Mouse (Mus musculus) spleen, adult 2 months (tissue): ENCODE measurements at regions not wholly inside any gene's neighbourhood (a gene's known extent, or its start where the extent isn't known, plus 50 kb on each side); places are given as distances from the start of the nearest gene placed in this dataset.
A peak's percentile ranks its signal among the peaks of the same experiment; 100 is the strongest.

Source experiments
- DNase-seq, 2 experiments: peaks; one replicate each; pipeline versions ENCODE4 v3.0.0 to v3.0.0-alpha.2; 2012 to 2021; ENCODE audit warnings: low spot score in 2 of 2, low read depth in 1 of 2
- H3K27ac ChIP-seq: fragments of 200-500 bp; 2 replicates; pipeline ENCODE4 v1.5.1; 2012; ENCODE audit warnings: low read length, inconsistent platforms; ENCODE audit not compliant: insufficient read depth
- H3K27me3 ChIP-seq: fragments of 200-500 bp; 2 replicates; pipeline ENCODE4 v1.6.1; 2012; ENCODE audit warnings: mild to moderate bottlenecking, moderate library complexity, low read length, inconsistent platforms; ENCODE audit not compliant: control insufficient read depth, insufficient read depth
- H3K36me3 ChIP-seq: fragments of 200-500 bp; 2 replicates; pipeline ENCODE4 v1.6.1; 2012; ENCODE audit warnings: mild to moderate bottlenecking, low read length, inconsistent platforms; ENCODE audit not compliant: control insufficient read depth, insufficient read depth
- H3K4me1 ChIP-seq: fragments of 200-500 bp; 2 replicates; pipeline ENCODE4 v1.6.1; 2011; ENCODE audit warnings: inconsistent platforms; ENCODE audit not compliant: control insufficient read depth, insufficient read depth, insufficient read length
- H3K4me3 ChIP-seq: fragments of 200-500 bp; 2 replicates; pipeline ENCODE4 v1.5.1; 2011; ENCODE audit warnings: mild to moderate bottlenecking, inconsistent platforms; ENCODE audit not compliant: insufficient read depth, insufficient read length; ENCODE audit errors: extremely low read depth
- CTCF ChIP-seq: fragments of 200-500 bp; IDR thresholded peaks from 2 replicates; pipeline ENCODE4 v1.5.1; 2011; ENCODE audit warnings: mild to moderate bottlenecking, inconsistent platforms; ENCODE audit not compliant: insufficient read depth, insufficient read length, insufficient replicate concordance; ENCODE audit errors: extremely low read depth
- POLR2A ChIP-seq: fragments of 200-500 bp; IDR thresholded peaks from 2 replicates; pipeline ENCODE4 v1.6.1; 2011; ENCODE audit warnings: low read depth, low read length, inconsistent platforms
- WGBS: fragments of 180-500 bp; shearing (Covaris S2); methylation state at CpG from one replicate; pipeline ENCODE4 v1.1.7; 2018; 5-methylcytosine and 5-hydroxymethylcytosine counted together

GRCm38 (mm10) chr13:44132510-44132909, 347.9 kb downstream of the Cd83 start:
- H3K27ac ChIP-seq, result no peak overlapping the region
- TF ChIP-seq CTCF, result no peak
- TF ChIP-seq POLR2A, result no peak
- H3K4me1 ChIP-seq, result no peaks in the 10 kb centered on the region; the same call in 1 of the 2 replicates
- H3K4me3 ChIP-seq, result no peak overlapping the region
- H3K36me3 ChIP-seq, result no peaks in the 10 kb centered on the region
- 77% methylated on average over 4 of the region's 4 CpGs for WGBS
- DNase-seq, result no peak
- no peaks in the 10 kb centered on the region for H3K27me3 ChIP-seq

- H3K4me1 ChIP-seq, result no peaks in the 10 kb centered on the region; the same call in 1 of the 2 replicates
- no peak for TF ChIP-seq POLR2A
- TF ChIP-seq CTCF, result no peak
- no peak overlapping the region for H3K4me3 ChIP-seq
- H3K27me3 ChIP-seq, result no peaks in the 10 kb centered on the region
- H3K27ac ChIP-seq, result no peak overlapping the region
- WGBS, result 74% methylated on average over 9 of the region's 9 CpGs
- DNase-seq, result peak in 1 of 2 experiments; percentile 12
- H3K36me3 ChIP-seq, result no peaks in the 10 kb centered on the region
Measured at GRCm38 (mm10) chr13:44133436-44133835, 348.9 kb downstream of the Cd83 start.

GRCm38 (mm10) chr13:44141181-44141580, 356.6 kb downstream of the Cd83 start:
- Histone ChIP-seq H3K4me3 (no peak overlapping the region), H3K27me3 (no peaks in the 10 kb centered on the region), H3K27ac (no peak overlapping the region), H3K36me3 (no peaks in the 10 kb centered on the region), H3K4me1 (no peaks in the 10 kb centered on the region)
- no peak for TF ChIP-seq CTCF
- TF ChIP-seq POLR2A, result no peak
- WGBS, result 93% methylated on average over 5 of the region's 5 CpGs
- DNase-seq, result no peak

- 89% methylated on average over 4 of the region's 4 CpGs for WGBS
Measured at GRCm38 (mm10) chr13:44145441-44145840, 360.9 kb downstream of the Cd83 start.

GRCm38 (mm10) chr13:44147841-44148240, 363.3 kb downstream of the Cd83 start:
- H3K36me3 ChIP-seq, result no peaks in the 10 kb centered on the region
- WGBS, result 87% methylated on average over 5 of the region's 5 CpGs
- TF ChIP-seq POLR2A, result no peak
- no peak for TF ChIP-seq CTCF
- no peak for DNase-seq
- H3K27me3 ChIP-seq, result no peaks in the 10 kb centered on the region
- peaks cover 5% of the 10 kb centered on the region; the same call in 1 of the 2 replicates for H3K4me1 ChIP-seq
- H3K27ac ChIP-seq, result no peak overlapping the region
- H3K4me3 ChIP-seq, result no peak overlapping the region

More at GRCm38 (mm10) chr13:44145441-44145840, 360.9 kb downstream of the Cd83 start:
- no peak for TF ChIP-seq POLR2A
- TF ChIP-seq CTCF, result no peak
- Histone ChIP-seq H3K4me3 (no peak overlapping the region), H3K27ac (no peak overlapping the region), H3K36me3 (no peaks in the 10 kb centered on the region), H3K4me1 (no peaks in the 10 kb centered on the region), H3K27me3 (no peaks in the 10 kb centered on the region)
- DNase-seq, result no peak

GRCm38 (mm10) chr13:44149499-44149898, 364.9 kb downstream of the Cd83 start:
- no peak for DNase-seq
- 51% methylated on average over 3 of the region's 3 CpGs for WGBS
- Histone ChIP-seq H3K36me3 (no peaks in the 10 kb centered on the region), H3K4me1 (peaks cover 7% of the 10 kb centered on the region; the same call in 1 of the 2 replicates), H3K27me3 (no peaks in the 10 kb centered on the region), H3K27ac (no peak overlapping the region), H3K4me3 (no peak overlapping the region)
- TF ChIP-seq CTCF (no peak), POLR2A (no peak)

GRCm38 (mm10) chr13:44151526-44151925, 367.0 kb downstream of the Cd83 start:
- 70% methylated on average over 6 of the region's 6 CpGs for WGBS
- H3K27me3 ChIP-seq, result no peaks in the 10 kb centered on the region
- no peak for DNase-seq
- H3K27ac ChIP-seq, result no peak overlapping the region
- peaks cover 7% of the 10 kb centered on the region; the same call in 1 of the 2 replicates for H3K4me1 ChIP-seq
- no peak overlapping the region for H3K4me3 ChIP-seq
- TF ChIP-seq CTCF, result no peak
- TF ChIP-seq POLR2A, result no peak
- no peaks in the 10 kb centered on the region for H3K36me3 ChIP-seq
